Mouse (Mus musculus) liver, embryonic 14.5 days (tissue): ENCODE results near the gene Ntn1.

Source experiments
- CTCF ChIP-seq: IDR thresholded peaks from 2 replicates; pipeline ENCODE4 v1.5.1; 2016; ENCODE audit warnings: antibody characterized with exemption, low read depth, control low read depth
- EP300 ChIP-seq: IDR thresholded peaks from 2 replicates; pipeline ENCODE4 v1.6.1; 2016; ENCODE audit warnings: antibody characterized with exemption, low read depth

DNA sequence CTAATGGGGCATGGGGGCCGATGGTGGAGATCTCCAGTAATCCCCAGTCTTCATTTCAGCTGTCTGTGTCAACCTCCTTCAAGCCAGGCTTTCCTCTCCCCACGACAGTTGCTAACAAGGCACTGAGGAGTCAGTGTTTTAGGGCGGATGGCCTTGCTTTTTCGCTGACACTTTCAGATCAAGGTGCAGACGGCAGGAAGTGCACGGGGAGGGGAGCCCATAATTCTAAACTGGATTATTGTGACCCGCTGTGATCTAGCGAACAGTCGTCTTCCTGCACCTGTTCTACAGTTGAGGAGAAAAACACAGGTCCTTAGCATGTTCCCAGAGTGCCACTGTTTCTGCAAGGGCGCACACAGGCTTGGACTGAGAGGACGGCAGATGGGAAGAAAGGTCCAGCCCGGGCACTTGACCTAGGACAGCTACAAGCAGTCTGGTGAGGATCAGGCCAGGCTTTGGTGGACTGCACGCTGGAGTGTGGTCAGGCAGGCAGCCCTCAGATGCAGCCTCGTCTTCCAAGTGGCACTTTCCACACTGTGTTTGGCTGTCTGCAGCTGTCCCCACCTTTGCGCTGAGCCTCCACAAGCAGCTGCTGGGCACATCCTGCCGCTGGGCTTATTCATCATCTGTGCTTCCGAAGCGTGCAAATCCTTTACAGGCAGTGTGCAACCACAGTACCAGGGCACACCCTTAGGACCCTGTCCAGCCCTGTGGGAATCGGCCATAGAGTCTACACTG lies 129.7 kb downstream of the Ntn1 start:
- TF ChIP-seq EP300 (no peak), CTCF (no peak)
